Comparison of ENCODE assay signal across 11 mouse cellular contexts in genomic region chr7:118104458-118105052, GRCm38 (mm10). TPM values are rescaled to one million over a fixed set of nuclear protein-coding genes. Genes with fewer than 3 reads are reported as not detected.
DNase-seq lines count a peak whose midpoint lies in the region; ATAC-seq and TF ChIP-seq lines count a peak whose summit lies in the region.
"Had no signal": no experiment of that assay in that cellular context is flagged by ENCODE, and none has a peak within 500 bp of the region (broad histone marks: within the 10 kb centered on the region; RNA-seq: fewer than 3 reads in every experiment).

No protein-coding gene starts in this region.

- peak; percentile 85 for TF ChIP-seq EP300 in liver, postnatal 0 days (IDR thresholded peaks at IDR 0.05; ENCODE audit: low read depth)

- no peak overlapping the region for H3K4me3 ChIP-seq in embryonic facial prominence, embryonic 14.5 days (ENCODE audit: low read depth, low read length)
- no peak overlapping the region for H3K4me3 ChIP-seq in embryonic facial prominence, embryonic 10.5 days
- H3K4me3 ChIP-seq in E14TG2a.4 (replicated peaks; ENCODE audit: low read length), result 0 out of 2 replicates have a peak overlapping the region, but pooled peaks have one; percentile 5
- H3K4me3 ChIP-seq in liver, postnatal 0 days (ENCODE audit: low read depth, low read length), result no peak overlapping the region

- H3K9me3 ChIP-seq in embryonic facial prominence, embryonic 14.5 days (ENCODE audit: control insufficient read depth, low read length), result no peaks in the 10 kb centered on the region
- no peaks in the 10 kb centered on the region for H3K9me3 ChIP-seq in embryonic facial prominence, embryonic 10.5 days
- H3K9me3 ChIP-seq in E14TG2a.4 (ENCODE audit: low read length), result peaks cover 8% of the 10 kb centered on the region; the same call in 1 of the 2 replicates
- H3K9me3 ChIP-seq in liver, postnatal 0 days (ENCODE audit: low read length), result no peaks in the 10 kb centered on the region

- peak; percentile 45 for DNase-seq in embryonic facial prominence, embryonic 14.5 days (ENCODE audit: low spot score)
- no peak for DNase-seq in embryonic facial prominence, embryonic 10.5 days (ENCODE audit: low spot score)
- peak; percentile 87 for DNase-seq in c-Kit-positive CD71-positive TER-119-positive erythroid progenitor cells, embryonic 14.5 days (ENCODE audit: low spot score)
- no peak for DNase-seq in liver, postnatal 0 days
- DNase-seq in left cerebral cortex, adult 18-20 months (ENCODE audit: low spot score in 2 of 2), result no peak
- no peak for DNase-seq in heart, postnatal 14 days
- no peak for DNase-seq in kidney, adult 11 months
- DNase-seq: gastrocnemius, postnatal 14 days; kidney, adult 18-20 months; left cerebral cortex, postnatal 4 days had no signal

- H3K9ac ChIP-seq in embryonic facial prominence, embryonic 14.5 days (ENCODE audit: low read depth, low read length), result no peak overlapping the region
- H3K9ac ChIP-seq in liver, postnatal 0 days (replicated peaks), result no peak overlapping the region

- 74% methylated on average over 5 of the region's 5 CpGs for WGBS in embryonic facial prominence, embryonic 14.5 days
- 75% methylated on average over 5 of the region's 5 CpGs for whole genome bisulfite sequencing in embryonic facial prominence, embryonic 10.5 days
- WGBS in liver, postnatal 0 days (ENCODE audit: insufficient replicate concordance), result 64% methylated on average over 5 of the region's 5 CpGs

- H3K4me1 ChIP-seq in embryonic facial prominence, embryonic 14.5 days (ENCODE audit: control insufficient read depth, insufficient read depth, low read length), result no peaks in the 10 kb centered on the region
- peaks cover 6% of the 10 kb centered on the region; the same call in 1 of the 2 replicates for H3K4me1 ChIP-seq in embryonic facial prominence, embryonic 10.5 days
- peaks cover 72% of the 10 kb centered on the region for H3K4me1 ChIP-seq in E14TG2a.4 (replicated peaks; ENCODE audit: low read depth, low read length)
- H3K4me1 ChIP-seq in liver, postnatal 0 days (ENCODE audit: insufficient read depth), result peaks cover 9% of the 10 kb centered on the region

- ATAC-seq in embryonic facial prominence, embryonic 14.5 days (ENCODE audit: low read depth), result no peak
- peak; percentile 66 for ATAC-seq in liver, postnatal 0 days

- no peak overlapping the region for H3K4me2 ChIP-seq in embryonic facial prominence, embryonic 14.5 days (ENCODE audit: low read depth, low read length)
- H3K4me2 ChIP-seq in liver, postnatal 0 days (ENCODE audit: low read depth, low read length), result no peak overlapping the region

- no peak overlapping the region for H3K27ac ChIP-seq in embryonic facial prominence, embryonic 14.5 days (replicated peaks; ENCODE audit: low read depth, low read length)
- no peak overlapping the region for H3K27ac ChIP-seq in embryonic facial prominence, embryonic 10.5 days (replicated peaks)
- H3K27ac ChIP-seq in liver, postnatal 0 days (ENCODE audit: low read depth), result peak overlapping the region; percentile 67

- no peaks in the 10 kb centered on the region for H3K27me3 ChIP-seq in embryonic facial prominence, embryonic 14.5 days (replicated peaks; ENCODE audit: control insufficient read depth, insufficient read depth, low read length)
- H3K27me3 ChIP-seq in embryonic facial prominence, embryonic 10.5 days (replicated peaks; ENCODE audit: low read depth, poor library complexity, severe bottlenecking), result no peaks in the 10 kb centered on the region
- no peaks in the 10 kb centered on the region for H3K27me3 ChIP-seq in E14TG2a.4 (ENCODE audit: insufficient read depth, low read length)
- no peaks in the 10 kb centered on the region for H3K27me3 ChIP-seq in liver, postnatal 0 days (ENCODE audit: insufficient read depth, low read length)

- TF ChIP-seq CTCF in E14TG2a.4 (conservative IDR thresholded peaks at IDR 0.05; ENCODE audit: low read length), result no peak
- no peak for TF ChIP-seq CTCF in liver, postnatal 0 days (IDR thresholded peaks at IDR 0.05; ENCODE audit: low read depth)

- intact Hi-C loops in heart, postnatal 14 days (cut with DNase I), result loop anchor here (5.0 kb wide), 5 partner anchors 222 to 1562 kb away; partner anchors contain the start of gene Xylt1

- H3K36me3 ChIP-seq in embryonic facial prominence, embryonic 14.5 days (ENCODE audit: control insufficient read depth, insufficient read depth, low read length), result peaks cover 56% of the 10 kb centered on the region
- H3K36me3 ChIP-seq in embryonic facial prominence, embryonic 10.5 days (replicated peaks), result peaks cover 53% of the 10 kb centered on the region
- peaks cover 63% of the 10 kb centered on the region for H3K36me3 ChIP-seq in E14TG2a.4 (ENCODE audit: insufficient read depth, low read length)
- H3K36me3 ChIP-seq in liver, postnatal 0 days (replicated peaks; ENCODE audit: insufficient read depth, low read length), result peaks cover 46% of the 10 kb centered on the region

RNA-seq across cellular contexts. Expression of gene Rps15a, which starts 11.4 kb away (rescaled TPM):
- 887 and 1,013 TPM in 2 replicates for polyA plus RNA-seq in embryonic facial prominence, embryonic 14.5 days (2014; fragmentation: Nextera tagmentation; extraction: Ambion mirVana)
- polyA plus RNA-seq in embryonic facial prominence, embryonic 10.5 days (2016; fragmentation: Nextera tagmentation; extraction: Ambion mirVana), result 678 and 708 TPM in 2 replicates
- polyA plus RNA-seq in liver, postnatal 0 days (2015; fragmentation: Nextera tagmentation; extraction: Ambion mirVana), result 406 and 414 TPM in 2 replicates
- 100 to 1,000 TPM; 369 to 387 TPM for total RNA-seq in left cerebral cortex, adult 18-20 months (2021)
- 100 to 1,000 TPM; 511 to 608 TPM for total RNA-seq in heart, postnatal 14 days (2021)

RNA-seq across cellular contexts. Expression of gene Arl6ip1, which starts 24.9 kb away (rescaled TPM):
- 267 and 304 TPM in 2 replicates for polyA plus RNA-seq in embryonic facial prominence, embryonic 14.5 days (2014; fragmentation: Nextera tagmentation; extraction: Ambion mirVana)
- polyA plus RNA-seq in embryonic facial prominence, embryonic 10.5 days (2016; fragmentation: Nextera tagmentation; extraction: Ambion mirVana), result 439 and 453 TPM in 2 replicates
- 299 and 309 TPM in 2 replicates for polyA plus RNA-seq in liver, postnatal 0 days (2015; fragmentation: Nextera tagmentation; extraction: Ambion mirVana)
- total RNA-seq in left cerebral cortex, adult 18-20 months (2021), result 100 to 1,000 TPM; 250 to 268 TPM
- total RNA-seq in heart, postnatal 14 days (2021), result 10 to 100 TPM; 38.1 to 42.3 TPM

Comparison
In these comparisons a context has a peak if more than half of its experiments do, and no peak if none do; other contexts are left out.
1. DNase-seq: peak in embryonic facial prominence, embryonic 14.5 days (single experiment) and c-Kit-positive CD71-positive TER-119-positive erythroid progenitor cells, embryonic 14.5 days (single experiment); none in embryonic facial prominence, embryonic 10.5 days (single experiment), liver, postnatal 0 days (single experiment), left cerebral cortex, adult 18-20 months (0 of 2), heart, postnatal 14 days (0 of 2) and kidney, adult 11 months (single experiment).